Mouse (Mus musculus): Measurements from ENCODE around the gene Asap2.

GRCm38 (mm10) chr12:21247711-21248392 lies 257.6 kb downstream of the Asap2 start:
- TF ChIP-seq TAL1 (IDR thresholded peaks at IDR 0.05; ENCODE audit: low read length) (no peak), GATA1 (IDR thresholded peaks at IDR 0.05; ENCODE audit: low read length) (no peak)

Measured in erythroblast, embryonic 14.5 days (primary cell).